Mouse (Mus musculus): Measurements from ENCODE around the gene Dph1.

The Dph1 gene

GRCm38 (mm10) chr11:75133951-75134350 is 57.1 kb downstream of the Dph1 start:
- no peak for DNase-seq (ENCODE audit: low spot score in 2 of 2)

- no peak for DNase-seq (ENCODE audit: low spot score in 2 of 2)
These were observed 57.6 kb downstream of the Dph1 start for GRCm38 (mm10) chr11:75133391-75133790.

GRCm38 (mm10) chr11:75132278-75132677 is 58.8 kb downstream of the Dph1 start:
- DNase-seq (ENCODE audit: low spot score in 2 of 2) = peak in 1 of 2 experiments; percentile 48

GRCm38 (mm10) chr11:75131300-75131699 is 59.7 kb downstream of the Dph1 start:
- DNase-seq (ENCODE audit: low spot score in 2 of 2) = no peak

GRCm38 (mm10) chr11:75129481-75129880 is 61.6 kb downstream of the Dph1 start:
- DNase-seq (ENCODE audit: low spot score in 2 of 2) = no peak
